Mouse (Mus musculus) forebrain, embryonic 14.5 days (tissue): ENCODE data around the gene Gm28051. TPM values are rescaled to one million over a fixed set of nuclear protein-coding genes. Genes with fewer than 3 reads are reported as not detected.

Experiments used
- ATAC-seq: fragments of 200-750 bp; cut with Nextera tagmentation; 2 replicates; pipeline ENCODE4 v1.8.0; 2017; ENCODE audit warnings: mild to moderate bottlenecking, moderate library complexity
- DNase-seq: peaks from one replicate; pipeline ENCODE4 v3.0.0-alpha.2; 2015; ENCODE audit warnings: low spot score
- H3K27ac ChIP-seq: fragments of 300-500 bp; sonication (generic); 2 replicates; pipeline ENCODE4 v1.5.1; 2014; ENCODE audit warnings: low read depth, mild to moderate bottlenecking, control low read depth, low read length, moderate library complexity
- H3K27me3 ChIP-seq: fragments of 300-500 bp; sonication (generic); replicated peaks from 2 replicates; pipeline ENCODE4 v1.6.1; 2014; ENCODE audit warnings: low read length, control low read depth, mixed read lengths; ENCODE audit not compliant: control insufficient read depth, insufficient read depth
- H3K36me3 ChIP-seq: fragments of 300-500 bp; sonication (generic); 2 replicates; pipeline ENCODE4 v1.6.1; 2014; ENCODE audit warnings: low read length, control low read depth; ENCODE audit not compliant: control insufficient read depth, insufficient read depth
- H3K4me1 ChIP-seq: fragments of 300-500 bp; sonication (generic); 2 replicates; pipeline ENCODE4 v1.6.1; 2014; ENCODE audit warnings: antibody characterized with exemption, low read length, control low read depth; ENCODE audit not compliant: control insufficient read depth, insufficient read depth
- H3K4me2 ChIP-seq: fragments of 300-500 bp; sonication (generic); 2 replicates; pipeline ENCODE4 v1.6.1; 2014; ENCODE audit warnings: mild to moderate bottlenecking, control low read depth, low read length
- H3K4me3 ChIP-seq: fragments of 300-500 bp; sonication (generic); 2 replicates; pipeline ENCODE4 v1.5.1; 2014; ENCODE audit warnings: low read depth, low read length, control low read depth
- H3K9ac ChIP-seq: fragments of 300-500 bp; sonication (generic); 2 replicates; pipeline ENCODE4 v1.6.1; 2014; ENCODE audit warnings: mild to moderate bottlenecking, low read length, control low read depth, moderate library complexity
- H3K9me3 ChIP-seq: fragments of 300-500 bp; sonication (generic); replicated peaks from 2 replicates; pipeline ENCODE4 v1.6.1; 2016; ENCODE audit warnings: low read length, control low read depth, mixed read lengths; ENCODE audit not compliant: control insufficient read depth
- WGBS: fragments of 180-500 bp; shearing (Covaris S2); extraction: QIAGEN DNeasy Blood & Tissue Kit; methylation state at CpG from one replicate; pipeline ENCODE4 v1.1.7; 2014; 5-methylcytosine and 5-hydroxymethylcytosine counted together
- polyA plus RNA-seq: library from polyadenylated mRNA; unstranded; fragments of >200 nt; fragmentation: Nextera tagmentation; extraction: Ambion mirVana; gene quantifications from 2 replicates; pipeline ENCODE4 v1.2.1, GENCODE M21; 2014

The Gm28051 gene
- polyA plus RNA-seq, 1 experiment from 2014 or later, result not detected

DNA sequence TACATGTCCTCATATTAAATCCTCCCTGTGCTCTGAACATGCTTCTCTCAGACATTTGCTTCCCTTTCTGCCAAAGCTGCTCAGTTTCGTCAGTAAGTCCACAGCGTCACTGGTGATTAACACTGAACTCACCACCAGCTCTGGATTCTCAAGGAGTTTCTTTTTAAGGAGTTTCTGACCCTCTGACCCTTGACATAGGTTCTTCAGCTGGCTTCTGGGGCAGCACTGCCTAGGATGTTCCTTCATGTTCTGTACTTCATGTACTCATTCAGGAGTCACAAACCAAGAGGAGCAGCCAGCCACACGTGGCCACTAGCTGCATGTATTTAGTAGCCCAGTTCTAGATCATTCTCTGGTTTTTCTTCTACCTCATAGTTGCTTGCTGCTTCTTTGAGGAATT is 9.3 kb downstream of the Gm28051 start:
- Histone ChIP-seq H3K27ac (no peak overlapping the region), H3K9me3 (no peaks in the 10 kb centered on the region), H3K36me3 (peaks cover 17% of the 10 kb centered on the region), H3K9ac (no peak overlapping the region), H3K4me3 (no peak overlapping the region), H3K4me2 (no peak overlapping the region), H3K27me3 (no peaks in the 10 kb centered on the region), H3K4me1 (peaks cover 11% of the 10 kb centered on the region)
- 86% methylated on average over 3 of the region's 3 CpGs for WGBS
- DNase-seq (no peak), ATAC-seq (no peak)

DNA sequence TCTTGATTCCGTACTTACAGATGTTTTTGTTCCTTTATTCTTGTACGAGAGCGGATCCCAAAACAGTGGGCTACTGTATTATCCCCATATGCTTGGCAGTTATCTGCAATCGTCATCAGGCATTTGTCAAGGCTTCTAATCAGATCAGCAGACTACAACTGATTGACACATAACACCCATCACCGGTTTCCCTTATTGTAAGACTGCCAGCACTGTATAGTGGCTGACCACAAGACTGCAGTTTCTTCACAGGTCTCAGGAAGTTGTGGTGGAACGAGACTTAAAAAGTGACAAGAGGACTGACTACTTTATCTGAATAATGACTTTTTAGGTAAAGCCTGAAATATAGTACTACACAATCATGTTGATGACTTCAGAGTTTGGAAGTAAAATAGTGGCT is 12.7 kb downstream of the Gm28051 start:
- peak overlapping the region; percentile 93; the same call in 1 of the 2 replicates for H3K4me2 ChIP-seq
- WGBS, result 55% methylated on average over 6 of the region's 6 CpGs
- H3K36me3 ChIP-seq, result peaks cover 17% of the 10 kb centered on the region
- H3K27me3 ChIP-seq, result no peaks in the 10 kb centered on the region
- no peaks in the 10 kb centered on the region for H3K9me3 ChIP-seq
- H3K27ac ChIP-seq, result no peak overlapping the region
- H3K4me1 ChIP-seq, result peaks cover 18% of the 10 kb centered on the region
- DNase-seq (no peak), ATAC-seq (no peak)
- H3K9ac ChIP-seq, result no peak overlapping the region
- no peak overlapping the region; the same call in 1 of the 2 replicates for H3K4me3 ChIP-seq

- Histone ChIP-seq H3K9me3 (no peaks in the 10 kb centered on the region), H3K9ac (peak within 1 kb of the TSS; percentile 86), H3K27me3 (no peaks in the 10 kb centered on the region), H3K27ac (peak within 1 kb of the TSS; percentile 88), H3K4me3 (peak within 1 kb of the TSS; percentile 87), H3K4me1 (peaks cover 18% of the 10 kb centered on the region), H3K4me2 (peak within 1 kb of the TSS; percentile 93), H3K36me3 (peaks cover 11% of the 10 kb centered on the region)
- under 1% methylated on average over 59 of the region's 63 CpGs for WGBS
- peak; percentile 94 for DNase-seq
- ATAC-seq, result peak; percentile 99
Observed at GRCm38 (mm10) chr12:102743589-102744574, 13.7 kb downstream of the Gm28051 start, which contains the start of the genes Moap1 and Tmem251. Gene Moap1, minus strand, starts transcription at chr12:102743661. Gene Tmem251, plus strand, starts transcription at chr12:102743762.

DNA sequence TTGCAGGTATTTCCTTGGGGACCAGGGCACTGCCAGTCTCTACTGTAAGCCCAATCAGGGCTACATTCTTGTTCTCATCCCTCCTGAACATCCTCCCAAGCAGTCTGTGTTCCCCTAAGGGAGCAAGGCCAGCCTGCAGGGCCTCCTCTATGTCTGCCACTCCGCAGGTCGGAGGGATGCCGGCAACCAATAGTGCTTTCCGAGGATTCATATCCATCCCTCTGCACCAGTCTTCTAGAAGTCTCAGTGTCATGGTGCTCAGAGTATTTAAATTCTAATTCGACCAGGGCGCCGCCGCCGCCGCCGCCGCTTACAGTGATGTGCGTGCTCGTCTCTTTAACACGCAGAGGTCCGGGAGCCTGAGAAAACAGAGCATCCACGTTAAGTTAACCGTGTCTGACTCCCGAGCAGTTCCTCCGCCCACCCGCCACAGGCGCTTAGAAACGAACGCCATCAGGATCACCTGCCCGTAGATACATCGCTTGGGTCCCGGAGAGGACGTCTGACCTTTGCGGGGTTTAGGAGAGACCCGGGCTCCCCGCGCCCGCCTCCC is 14.5 kb downstream of the Gm28051 start:
- Histone ChIP-seq H3K4me3 (peak overlapping the region; percentile 87), H3K36me3 (peaks cover 5% of the 10 kb centered on the region), H3K9ac (peak overlapping the region; percentile 86), H3K9me3 (no peaks in the 10 kb centered on the region), H3K4me1 (peaks cover 18% of the 10 kb centered on the region), H3K27ac (peak overlapping the region; percentile 88), H3K27me3 (no peaks in the 10 kb centered on the region), H3K4me2 (peak overlapping the region; percentile 93)
- DNase-seq (no peak), ATAC-seq (peak; percentile 72)
- WGBS, result 1% methylated on average over 33 of the region's 33 CpGs

GRCm38 (mm10) chr12:102742056-102742455 is 15.5 kb downstream of the Gm28051 start:
- ATAC-seq (no peak), DNase-seq (no peak)
- H3K4me2 ChIP-seq, result no peak overlapping the region; the same call in 1 of the 2 replicates
- H3K36me3 ChIP-seq, result peaks cover 3% of the 10 kb centered on the region; the same call in 1 of the 2 replicates
- no peaks in the 10 kb centered on the region for H3K27me3 ChIP-seq
- H3K9ac ChIP-seq, result no peak overlapping the region
- H3K4me3 ChIP-seq, result no peak overlapping the region
- peaks cover 18% of the 10 kb centered on the region for H3K4me1 ChIP-seq
- H3K9me3 ChIP-seq, result no peaks in the 10 kb centered on the region
- H3K27ac ChIP-seq, result no peak overlapping the region
- 92% methylated on average over 7 of the region's 7 CpGs for WGBS

GRCm38 (mm10) chr12:102740285-102740684 is 17.3 kb downstream of the Gm28051 start:
- Histone ChIP-seq H3K27me3 (no peaks in the 10 kb centered on the region), H3K9ac (no peak overlapping the region), H3K36me3 (no peaks in the 10 kb centered on the region), H3K9me3 (no peaks in the 10 kb centered on the region), H3K4me3 (no peak overlapping the region), H3K27ac (no peak overlapping the region), H3K4me2 (no peak overlapping the region), H3K4me1 (peaks cover 18% of the 10 kb centered on the region)
- WGBS, result 65% methylated on average over 3 of the region's 3 CpGs
- ATAC-seq (no peak), DNase-seq (peak; percentile 58)

GRCm38 (mm10) chr12:102739096-102739495 is 18.5 kb downstream of the Gm28051 start:
- Histone ChIP-seq H3K27me3 (no peaks in the 10 kb centered on the region), H3K4me1 (peaks cover 8% of the 10 kb centered on the region), H3K4me3 (no peak overlapping the region), H3K9ac (no peak overlapping the region), H3K9me3 (no peaks in the 10 kb centered on the region), H3K4me2 (no peak overlapping the region), H3K36me3 (no peaks in the 10 kb centered on the region), H3K27ac (no peak overlapping the region)
- 78% methylated on average over 5 of the region's 5 CpGs for WGBS
- ATAC-seq, result no peak
- DNase-seq, result no peak

DNA sequence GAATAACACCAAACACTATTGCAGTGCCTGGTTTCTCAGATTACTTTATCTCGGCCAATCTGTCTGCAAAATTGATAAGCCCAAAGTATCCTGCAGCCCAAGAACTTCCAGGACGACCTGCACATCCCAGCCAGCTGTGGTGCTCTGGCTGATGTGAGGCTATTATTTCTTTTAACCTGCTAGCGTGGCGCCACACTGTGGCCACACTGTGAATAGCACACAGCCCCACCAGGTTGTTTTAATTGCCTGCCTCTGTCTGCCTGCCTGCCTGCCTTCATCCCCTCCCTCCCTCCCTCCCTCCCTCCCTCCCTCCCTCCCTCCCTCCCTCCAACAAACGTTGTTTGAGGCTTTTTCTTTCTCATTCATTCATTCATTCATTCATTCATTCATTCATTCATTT is 24.2 kb downstream of the Gm28051 start:
- Histone ChIP-seq H3K36me3 (no peaks in the 10 kb centered on the region), H3K27ac (no peak overlapping the region), H3K4me3 (no peak overlapping the region), H3K4me2 (no peak overlapping the region), H3K27me3 (no peaks in the 10 kb centered on the region), H3K4me1 (peaks cover 15% of the 10 kb centered on the region), H3K9me3 (no peaks in the 10 kb centered on the region), H3K9ac (no peak overlapping the region)
- DNase-seq, result peak; percentile 32
- ATAC-seq, result no peak
- WGBS, result 20% methylated on average over 4 of the region's 5 CpGs
